Mouse (Mus musculus): ENCODE measurements around the gene Gm49358. TPM values are rescaled to one million over a fixed set of nuclear protein-coding genes. Genes with fewer than 3 reads are reported as not detected.

Gene Gm49358
- polyA plus RNA-seq, 1 experiment: not detected

DNA sequence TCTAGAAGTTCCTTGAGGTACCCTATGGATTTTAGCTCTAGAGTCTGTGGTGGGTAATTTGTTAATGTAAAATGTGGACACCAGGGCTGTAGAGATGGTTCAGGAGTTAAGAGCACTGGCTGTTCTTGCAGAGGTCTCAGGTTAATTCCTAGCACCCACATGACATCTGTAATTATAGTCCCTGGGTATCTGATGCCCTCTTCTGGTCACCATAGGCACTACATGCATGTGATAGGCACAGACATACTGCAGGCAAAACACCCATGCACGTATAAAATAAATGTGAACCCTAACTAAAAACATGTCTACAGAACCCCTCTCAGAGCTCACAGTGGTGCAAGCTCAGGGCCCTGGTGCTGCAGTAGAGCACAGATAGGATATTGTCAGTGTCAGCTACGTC lies 65.7 kb downstream of the Gm49358 start:
- no peak for DNase-seq (ENCODE audit: low read depth in 1 of 2, low spot score in 2 of 2)
- Histone ChIP-seq H3K27me3 (ENCODE audit: control insufficient read depth, insufficient read depth, low read length) (no peaks in the 10 kb centered on the region), H3K27ac (ENCODE audit: insufficient read depth, low read length) (no peak overlapping the region), H3K4me1 (ENCODE audit: control insufficient read depth, insufficient read depth, insufficient read length) (no peaks in the 10 kb centered on the region; the same call in 1 of the 2 replicates), H3K36me3 (ENCODE audit: control insufficient read depth, insufficient read depth, low read length) (peaks cover 11% of the 10 kb centered on the region), H3K4me3 (ENCODE audit: extremely low read depth, insufficient read depth, insufficient read length) (no peak overlapping the region)
- WGBS: 93% methylated on average over 2 of the region's 2 CpGs
- no peak for TF ChIP-seq CTCF (IDR thresholded peaks at IDR 0.05; ENCODE audit: extremely low read depth, insufficient read depth, insufficient read length, insufficient replicate concordance)
- no peak for TF ChIP-seq POLR2A (IDR thresholded peaks at IDR 0.05; ENCODE audit: low read depth, low read length)

GRCm38 (mm10) chr10:86836784-86837183 lies 73.0 kb downstream of the Gm49358 start:
- Histone ChIP-seq H3K4me1 (ENCODE audit: control insufficient read depth, insufficient read depth, insufficient read length) (no peaks in the 10 kb centered on the region), H3K27me3 (ENCODE audit: control insufficient read depth, insufficient read depth, low read length) (no peaks in the 10 kb centered on the region), H3K36me3 (ENCODE audit: control insufficient read depth, insufficient read depth, low read length) (peaks cover 11% of the 10 kb centered on the region), H3K4me3 (ENCODE audit: extremely low read depth, insufficient read depth, insufficient read length) (no peak overlapping the region), H3K27ac (ENCODE audit: insufficient read depth, low read length) (no peak overlapping the region)
- WGBS: 77% methylated on average over 4 of the region's 4 CpGs
- no peak for TF ChIP-seq POLR2A (IDR thresholded peaks at IDR 0.05; ENCODE audit: low read depth, low read length)
- no peak for DNase-seq (ENCODE audit: low read depth in 1 of 2, low spot score in 2 of 2)

DNA sequence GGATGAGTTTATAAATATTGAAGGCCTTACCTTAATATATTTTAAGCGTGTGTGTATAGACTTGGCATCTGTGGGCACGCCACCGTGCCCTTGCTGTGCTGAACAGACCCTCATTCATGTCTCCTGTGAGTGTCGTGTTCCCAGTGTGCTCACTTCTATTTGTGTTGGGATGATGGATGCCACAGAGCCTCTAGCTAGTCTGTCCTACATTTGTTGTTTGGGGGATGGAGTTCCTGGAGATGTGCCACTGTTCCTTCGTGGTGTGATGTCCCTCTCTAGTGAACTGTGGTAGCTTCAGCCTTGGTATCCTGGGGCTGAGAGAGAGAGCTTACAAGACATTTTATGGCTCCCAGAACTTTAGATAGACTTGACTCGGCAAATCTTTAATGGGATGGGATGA lies 75.1 kb downstream of the Gm49358 start:
- 90% methylated on average over 6 of the region's 6 CpGs for WGBS
- TF ChIP-seq POLR2A (IDR thresholded peaks at IDR 0.05; ENCODE audit: low read depth, low read length) (no peak), CTCF (IDR thresholded peaks at IDR 0.05; ENCODE audit: extremely low read depth, insufficient read depth, insufficient read length, insufficient replicate concordance) (no peak)
- H3K36me3 ChIP-seq (ENCODE audit: control insufficient read depth, insufficient read depth, low read length): peaks cover 9% of the 10 kb centered on the region
- H3K4me3 ChIP-seq (ENCODE audit: extremely low read depth, insufficient read depth, insufficient read length): no peak overlapping the region
- H3K27me3 ChIP-seq (ENCODE audit: control insufficient read depth, insufficient read depth, low read length): no peaks in the 10 kb centered on the region
- no peak for DNase-seq (ENCODE audit: low read depth in 1 of 2, low spot score in 2 of 2)
- no peaks in the 10 kb centered on the region for H3K4me1 ChIP-seq (ENCODE audit: control insufficient read depth, insufficient read depth, insufficient read length)
- no peak overlapping the region for H3K27ac ChIP-seq (ENCODE audit: insufficient read depth, low read length)

DNA sequence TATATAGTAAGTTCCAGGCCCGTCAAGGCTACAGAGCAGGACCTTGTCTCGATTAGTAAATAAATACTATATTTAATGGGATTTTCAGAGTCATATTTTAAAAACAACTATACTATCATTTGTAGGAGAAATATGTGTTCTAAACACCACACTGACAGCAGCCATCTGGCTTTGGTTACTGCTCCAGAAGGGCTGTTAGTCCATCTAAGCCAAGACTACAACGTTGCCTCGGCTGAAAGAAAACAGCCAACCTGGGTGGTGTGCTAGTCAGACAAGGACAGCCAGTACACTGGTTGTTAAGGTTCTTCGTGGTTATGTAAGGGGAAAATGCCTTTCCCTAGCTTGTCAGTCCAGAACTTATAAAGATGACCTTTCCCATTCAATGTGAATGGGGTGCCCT lies 78.9 kb downstream of the Gm49358 start:
- 87% methylated on average over 5 of the region's 5 CpGs for WGBS
- Histone ChIP-seq H3K4me1 (ENCODE audit: control insufficient read depth, insufficient read depth, insufficient read length) (no peaks in the 10 kb centered on the region), H3K36me3 (ENCODE audit: control insufficient read depth, insufficient read depth, low read length) (0 out of 2 replicates have a peak, but pooled peaks cover 2% of the 10 kb centered on the region), H3K27me3 (ENCODE audit: control insufficient read depth, insufficient read depth, low read length) (no peaks in the 10 kb centered on the region), H3K4me3 (ENCODE audit: extremely low read depth, insufficient read depth, insufficient read length) (no peak overlapping the region), H3K27ac (ENCODE audit: insufficient read depth, low read length) (no peak overlapping the region)
- no peak for DNase-seq (ENCODE audit: low read depth in 1 of 2, low spot score in 2 of 2)
- TF ChIP-seq POLR2A (IDR thresholded peaks at IDR 0.05; ENCODE audit: low read depth, low read length): no peak
- TF ChIP-seq CTCF (IDR thresholded peaks at IDR 0.05; ENCODE audit: extremely low read depth, insufficient read depth, insufficient read length, insufficient replicate concordance): no peak

DNA sequence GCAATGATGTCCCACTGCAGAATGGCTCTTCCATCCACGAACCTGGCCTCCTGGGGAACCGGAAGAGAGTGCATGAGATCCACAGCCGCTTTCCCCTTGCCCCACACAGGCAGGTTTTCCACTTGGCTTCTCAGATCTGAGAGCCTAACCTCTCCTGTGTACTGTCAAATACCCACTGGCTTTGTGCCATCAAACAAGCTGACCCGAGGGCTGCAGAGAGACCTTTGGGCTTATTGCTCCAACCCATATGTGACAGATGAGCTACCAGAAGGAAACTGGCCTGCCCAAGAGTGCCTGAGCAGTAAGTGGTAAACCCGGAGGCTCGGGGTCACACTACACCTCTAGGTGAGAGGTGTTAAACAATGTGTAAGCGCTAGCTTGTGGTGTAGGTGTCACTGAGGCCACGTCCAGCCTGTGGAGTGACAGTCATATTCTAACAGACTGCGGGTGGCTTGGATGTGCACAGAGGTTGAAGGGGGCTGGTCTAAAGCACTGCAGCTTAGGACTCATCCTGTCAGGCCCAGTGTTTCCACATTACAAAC lies 83.2 kb downstream of the Gm49358 start:
- Histone ChIP-seq H3K4me3 (ENCODE audit: extremely low read depth, insufficient read depth, insufficient read length) (no peak overlapping the region), H3K36me3 (ENCODE audit: control insufficient read depth, insufficient read depth, low read length) (no peaks in the 10 kb centered on the region), H3K27ac (ENCODE audit: insufficient read depth, low read length) (no peak overlapping the region), H3K27me3 (ENCODE audit: control insufficient read depth, insufficient read depth, low read length) (no peaks in the 10 kb centered on the region), H3K4me1 (ENCODE audit: control insufficient read depth, insufficient read depth, insufficient read length) (no peaks in the 10 kb centered on the region)
- no peak for DNase-seq (ENCODE audit: low read depth in 1 of 2, low spot score in 2 of 2)
- TF ChIP-seq POLR2A (IDR thresholded peaks at IDR 0.05; ENCODE audit: low read depth, low read length): no peak
- TF ChIP-seq CTCF (IDR thresholded peaks at IDR 0.05; ENCODE audit: extremely low read depth, insufficient read depth, insufficient read length, insufficient replicate concordance): no peak
- 89% methylated on average over 9 of the region's 9 CpGs for WGBS

- TF ChIP-seq POLR2A (IDR thresholded peaks at IDR 0.05; ENCODE audit: low read depth, low read length) (no peak), CTCF (IDR thresholded peaks at IDR 0.05; ENCODE audit: extremely low read depth, insufficient read depth, insufficient read length, insufficient replicate concordance) (no peak)
- DNase-seq (ENCODE audit: low read depth in 1 of 2, low spot score in 2 of 2): no peak
- H3K4me1 ChIP-seq (ENCODE audit: control insufficient read depth, insufficient read depth, insufficient read length): no peaks in the 10 kb centered on the region
- 81% methylated on average over 4 of the region's 4 CpGs for WGBS
- H3K27ac ChIP-seq (ENCODE audit: insufficient read depth, low read length): no peak overlapping the region
- H3K4me3 ChIP-seq (ENCODE audit: extremely low read depth, insufficient read depth, insufficient read length): no peak overlapping the region
- no peaks in the 10 kb centered on the region for H3K36me3 ChIP-seq (ENCODE audit: control insufficient read depth, insufficient read depth, low read length)
- no peaks in the 10 kb centered on the region for H3K27me3 ChIP-seq (ENCODE audit: control insufficient read depth, insufficient read depth, low read length)
These were observed 85.3 kb downstream of the Gm49358 start for GRCm38 (mm10) chr10:86849087-86849486.

GRCm38 (mm10) chr10:86849508-86849907 lies 85.7 kb downstream of the Gm49358 start:
- 88% methylated on average over 4 of the region's 4 CpGs for WGBS
- Histone ChIP-seq H3K4me3 (ENCODE audit: extremely low read depth, insufficient read depth, insufficient read length) (no peak overlapping the region), H3K27me3 (ENCODE audit: control insufficient read depth, insufficient read depth, low read length) (no peaks in the 10 kb centered on the region), H3K4me1 (ENCODE audit: control insufficient read depth, insufficient read depth, insufficient read length) (no peaks in the 10 kb centered on the region), H3K27ac (ENCODE audit: insufficient read depth, low read length) (no peak overlapping the region), H3K36me3 (ENCODE audit: control insufficient read depth, insufficient read depth, low read length) (no peaks in the 10 kb centered on the region)
- TF ChIP-seq POLR2A (IDR thresholded peaks at IDR 0.05; ENCODE audit: low read depth, low read length): no peak
- no peak for TF ChIP-seq CTCF (IDR thresholded peaks at IDR 0.05; ENCODE audit: extremely low read depth, insufficient read depth, insufficient read length, insufficient replicate concordance)
- no peak for DNase-seq (ENCODE audit: low read depth in 1 of 2, low spot score in 2 of 2)
